Mouse (Mus musculus) liver, embryonic 14.5 days (tissue): ENCODE data around the gene Gngt2. TPM values are rescaled to one million over a fixed set of nuclear protein-coding genes. Genes with fewer than 3 reads are reported as not detected.
A peak's percentile ranks its signal among the peaks of the same experiment; 100 is the strongest.

Experiments used
- ATAC-seq: fragments of 200-750 bp; cut with Nextera tagmentation; 2 replicates; pipeline ENCODE4 v1.8.0; 2017; ENCODE audit warnings: moderate number of reproducible peaks, mild to moderate bottlenecking, moderate library complexity; ENCODE audit not compliant: insufficient read depth
- DNase-seq, 3 experiments: peaks; one replicate each; pipeline ENCODE4 v3.0.0-alpha.2; 2012 to 2013; ENCODE audit warnings: low read depth in 3 of 3, low spot score in 3 of 3
- H3K27ac ChIP-seq: fragments of 300-500 bp; sonication (generic); 2 replicates; pipeline ENCODE4 v1.5.1; 2014; ENCODE audit warnings: moderate library complexity, mild to moderate bottlenecking, control low read depth, inconsistent platforms
- H3K27me3 ChIP-seq: fragments of 300-500 bp; sonication (generic); 2 replicates; pipeline ENCODE4 v1.6.1; 2014; ENCODE audit warnings: mild to moderate bottlenecking, low read length, moderate library complexity; ENCODE audit not compliant: control insufficient read depth, insufficient read depth
- H3K36me3 ChIP-seq: fragments of 300-500 bp; sonication (generic); replicated peaks from 2 replicates; pipeline ENCODE4 v1.6.1; 2014; ENCODE audit warnings: low read depth; ENCODE audit not compliant: control insufficient read depth, insufficient read depth
- H3K4me1 ChIP-seq, 2 experiments: fragments of 200-500 bp in 1 of 2; fragments of 300-500 bp in 1 of 2; sonication (generic) in 1 of 2; replicated peaks; 2 replicates each; pipeline ENCODE4 v1.6.1; 2012 to 2014; ENCODE audit warnings: antibody characterized with exemption in 1 of 2, inconsistent platforms in 1 of 2, low read length in 1 of 2; ENCODE audit not compliant: control insufficient read depth in 2 of 2, insufficient read depth in 2 of 2
- H3K4me2 ChIP-seq: fragments of 300-500 bp; sonication (generic); 2 replicates; pipeline ENCODE4 v1.6.1; 2014; ENCODE audit warnings: low read depth, mild to moderate bottlenecking, control low read depth, moderate library complexity
- H3K4me3 ChIP-seq, 2 experiments: fragments of 200-500 bp in 1 of 2; fragments of 300-500 bp in 1 of 2; sonication (generic) in 1 of 2; 2 replicates each; pipeline ENCODE4 v1.5.1; 2012 to 2014; ENCODE audit warnings: low read depth in 2 of 2, low read length in 2 of 2, mild to moderate bottlenecking in 2 of 2, control low read depth in 1 of 2, inconsistent platforms in 1 of 2, moderate library complexity in 1 of 2; ENCODE audit not compliant: insufficient read depth in 1 of 2
- H3K9ac ChIP-seq: fragments of 300-500 bp; sonication (generic); replicated peaks from 2 replicates; pipeline ENCODE4 v1.6.1; 2014; ENCODE audit warnings: mild to moderate bottlenecking, control low read depth, moderate library complexity
- H3K9me3 ChIP-seq: fragments of 300-500 bp; sonication (generic); 2 replicates; pipeline ENCODE4 v1.6.1; 2016; ENCODE audit warnings: low read length, mixed read lengths; ENCODE audit not compliant: control insufficient read depth
- CTCF ChIP-seq: IDR thresholded peaks from 2 replicates; pipeline ENCODE4 v1.5.1; 2016; ENCODE audit warnings: antibody characterized with exemption, low read depth, control low read depth
- EP300 ChIP-seq: IDR thresholded peaks from 2 replicates; pipeline ENCODE4 v1.6.1; 2016; ENCODE audit warnings: antibody characterized with exemption, low read depth
- whole genome bisulfite sequencing: fragments of 180-500 bp; shearing (Covaris S2); extraction: QIAGEN DNeasy Blood & Tissue Kit; methylation state at CpG from one replicate; pipeline ENCODE4 v1.1.7; 2014; ENCODE audit not compliant: insufficient replicate concordance; 5-methylcytosine and 5-hydroxymethylcytosine counted together
- polyA plus RNA-seq, 2 experiments: library from polyadenylated mRNA; depleted of rRNA in 1 of 2; stranded (reverse) in 1 of 2; unstranded in 1 of 2; fragments of >200 nt; fragmentation: Nextera tagmentation in 1 of 2; extraction: Ambion mirVana in 1 of 2; gene quantifications; 2 replicates each; pipeline versions ENCODE4 v1.2.1 to v1.2.3; 2012 to 2014

Gene Gngt2
- polyA plus RNA-seq, 2 experiments = 13.0 to 16.5 TPM

GRCm38 (mm10) chr11:95830411-95831275, 6.4 kb upstream of the Gngt2 start:
- Histone ChIP-seq H3K27ac (no peak overlapping the region), H3K4me3 (peak overlapping the region; percentile 1 to 31; a peak in 2 of 4 replicates), H3K4me2 (peak overlapping the region; percentile 43), H3K36me3 (no peaks in the 10 kb centered on the region), H3K4me1 (peaks cover 27 to 52% of the 10 kb centered on the region in 2 experiments), H3K9me3 (no peaks in the 10 kb centered on the region), H3K9ac (no peak overlapping the region), H3K27me3 (peaks cover 57% of the 10 kb centered on the region)
- no peak for TF ChIP-seq EP300
- WGBS = 4% methylated on average over 80 of the region's 80 CpGs
- DNase-seq (no peak), ATAC-seq (no peak)

- peaks cover 30 to 55% of the 10 kb centered on the region in 2 experiments for H3K4me1 ChIP-seq
- DNase-seq = no peak
- H3K9me3 ChIP-seq = no peaks in the 10 kb centered on the region
- H3K27ac ChIP-seq = no peak overlapping the region
- H3K36me3 ChIP-seq = no peaks in the 10 kb centered on the region
- ATAC-seq = no peak
- H3K4me3 ChIP-seq = peak overlapping the region; percentile 1 to 31; a peak in 2 of 4 replicates
- WGBS = 8% methylated on average over 10 of the region's 10 CpGs
- peaks cover 57% of the 10 kb centered on the region for H3K27me3 ChIP-seq
- no peak overlapping the region for H3K9ac ChIP-seq
- H3K4me2 ChIP-seq = peak overlapping the region; percentile 43
- TF ChIP-seq EP300 = no peak
- TF ChIP-seq CTCF = 0 out of 2 replicates have a peak, but pooled peaks have one; percentile 2
These were observed 5.8 kb upstream of the Gngt2 start for GRCm38 (mm10) chr11:95831276-95831619.

DNA sequence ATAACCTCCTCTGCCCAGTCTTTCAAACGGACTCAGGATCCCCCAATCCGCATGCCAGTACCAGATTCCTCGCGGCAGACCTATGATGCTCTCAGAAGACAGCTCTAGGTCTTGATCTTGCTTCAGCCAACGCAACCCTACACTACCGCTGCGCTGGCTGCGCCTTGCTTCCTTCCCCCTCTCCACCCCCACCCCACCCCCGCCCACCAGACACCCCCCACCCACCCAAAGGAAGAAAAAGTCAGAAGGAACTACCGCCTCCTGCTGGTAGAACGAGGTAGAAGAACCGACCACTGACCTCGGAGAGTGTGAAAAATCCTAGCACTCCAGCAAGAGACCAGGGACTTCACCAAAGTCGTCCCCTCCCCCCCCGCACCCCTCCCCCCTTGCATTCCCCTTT, 5.4 kb upstream of the Gngt2 start:
- no peak overlapping the region for H3K27ac ChIP-seq
- WGBS = 10% methylated on average over 15 of the region's 15 CpGs
- H3K4me1 ChIP-seq = peaks cover 27 to 51% of the 10 kb centered on the region in 2 experiments
- H3K27me3 ChIP-seq = peaks cover 57% of the 10 kb centered on the region
- peak overlapping the region in 1 of 2 experiments; percentile 31; a peak in 2 of 4 replicates for H3K4me3 ChIP-seq
- DNase-seq (no peak), ATAC-seq (no peak)
- H3K9ac ChIP-seq = no peak overlapping the region
- peak overlapping the region; percentile 43 for H3K4me2 ChIP-seq
- H3K36me3 ChIP-seq = no peaks in the 10 kb centered on the region
- no peaks in the 10 kb centered on the region for H3K9me3 ChIP-seq
- TF ChIP-seq CTCF (no peak; the same call in 1 of the 2 replicates), EP300 (no peak)

GRCm38 (mm10) chr11:95832129-95833005, 4.6 kb upstream of the Gngt2 start:
- no peak for TF ChIP-seq CTCF
- Histone ChIP-seq H3K27me3 (peaks cover 57% of the 10 kb centered on the region), H3K27ac (no peak overlapping the region), H3K9ac (no peak overlapping the region), H3K4me3 (no peak overlapping the region), H3K4me2 (no peak overlapping the region), H3K9me3 (no peaks in the 10 kb centered on the region), H3K4me1 (peaks cover 20 to 44% of the 10 kb centered on the region in 2 experiments), H3K36me3 (no peaks in the 10 kb centered on the region)
- 65% methylated on average over 18 of the region's 18 CpGs for WGBS
- no peak for DNase-seq
- ATAC-seq = no peak
